Mouse (Mus musculus): ENCODE results near the gene Zc2hc1c. TPM values are rescaled to one million over a fixed set of nuclear protein-coding genes. Genes with fewer than 3 reads are reported as not detected.
A peak's percentile ranks its signal among the peaks of the same experiment; 100 is the strongest.

Zc2hc1c gene
- polyA plus RNA-seq, 2 experiments, result 0.75 to 1.5 TPM

- ATAC-seq (ENCODE audit: low FRiP score, low read depth) (no peak), DNase-seq (ENCODE audit: low spot score) (no peak)
- TF ChIP-seq POLR2A (IDR thresholded peaks at IDR 0.05; ENCODE audit: borderline replicate concordance, extremely low read depth, insufficient read depth, insufficient read length), result no peak
- H3K9me3 ChIP-seq (ENCODE audit: control insufficient read depth, low read length), result peaks cover 9% of the 10 kb centered on the region
- H3K4me2 ChIP-seq (replicated peaks; ENCODE audit: low read depth, low read length, severe bottlenecking), result no peak overlapping the region
- peaks cover 27% of the 10 kb centered on the region for H3K4me1 ChIP-seq (ENCODE audit: control insufficient read depth, insufficient read depth, low read length)
- H3K27me3 ChIP-seq (ENCODE audit: control insufficient read depth, insufficient read depth, low read length), result no peaks in the 10 kb centered on the region
- WGBS, result 53% methylated on average over 10 of the region's 10 CpGs
- peaks cover 29% of the 10 kb centered on the region for H3K36me3 ChIP-seq (ENCODE audit: control insufficient read depth, insufficient read depth, low read length)
- H3K9ac ChIP-seq (ENCODE audit: low read depth, low read length, severe bottlenecking), result no peak overlapping the region
- no peak overlapping the region for H3K4me3 ChIP-seq (replicated peaks; ENCODE audit: low read length)
- peak overlapping the region; percentile 9; the same call in 1 of the 2 replicates for H3K27ac ChIP-seq (replicated peaks; ENCODE audit: low read depth, low read length)
Measured at GRCm38 (mm10) chr12:85297345-85297997, 9.1 kb downstream of the Zc2hc1c start.

GRCm38 (mm10) chr12:85298127-85298834 lies 9.9 kb downstream of the Zc2hc1c start:
- WGBS, result 19% methylated on average over 11 of the region's 11 CpGs
- Histone ChIP-seq H3K4me3 (replicated peaks; ENCODE audit: low read length) (no peak overlapping the region), H3K4me1 (ENCODE audit: control insufficient read depth, insufficient read depth, low read length) (peaks cover 27% of the 10 kb centered on the region), H3K27ac (replicated peaks; ENCODE audit: low read depth, low read length) (peak overlapping the region; percentile 9; the same call in 1 of the 2 replicates), H3K9me3 (ENCODE audit: control insufficient read depth, low read length) (peaks cover 9% of the 10 kb centered on the region), H3K27me3 (ENCODE audit: control insufficient read depth, insufficient read depth, low read length) (no peaks in the 10 kb centered on the region), H3K36me3 (ENCODE audit: control insufficient read depth, insufficient read depth, low read length) (peaks cover 36% of the 10 kb centered on the region), H3K4me2 (replicated peaks; ENCODE audit: low read depth, low read length, severe bottlenecking) (no peak overlapping the region), H3K9ac (ENCODE audit: low read depth, low read length, severe bottlenecking) (no peak overlapping the region)
- no peak for DNase-seq (ENCODE audit: low spot score)
- 0 out of 2 replicates have a peak, but pooled peaks have one; percentile 16 for ATAC-seq (ENCODE audit: low FRiP score, low read depth)
- TF ChIP-seq POLR2A (IDR thresholded peaks at IDR 0.05; ENCODE audit: borderline replicate concordance, extremely low read depth, insufficient read depth, insufficient read length), result no peak

GRCm38 (mm10) chr12:85298835-85299180 lies 10.4 kb downstream of the Zc2hc1c start:
- H3K4me2 ChIP-seq (replicated peaks; ENCODE audit: low read depth, low read length, severe bottlenecking), result no peak overlapping the region
- no peak overlapping the region for H3K4me3 ChIP-seq (replicated peaks; ENCODE audit: low read length)
- no peak overlapping the region for H3K9ac ChIP-seq (ENCODE audit: low read depth, low read length, severe bottlenecking)
- peak overlapping the region; percentile 38; the same call in 1 of the 2 replicates for H3K27ac ChIP-seq (replicated peaks; ENCODE audit: low read depth, low read length)
- no peak for TF ChIP-seq POLR2A (IDR thresholded peaks at IDR 0.05; ENCODE audit: borderline replicate concordance, extremely low read depth, insufficient read depth, insufficient read length)
- DNase-seq (ENCODE audit: low spot score) (no peak), ATAC-seq (ENCODE audit: low FRiP score, low read depth) (no peak)
- H3K27me3 ChIP-seq (ENCODE audit: control insufficient read depth, insufficient read depth, low read length), result no peaks in the 10 kb centered on the region
- 46% methylated on average over 1 of the region's 1 CpGs for WGBS
- peaks cover 9% of the 10 kb centered on the region for H3K9me3 ChIP-seq (ENCODE audit: control insufficient read depth, low read length)
- peaks cover 41% of the 10 kb centered on the region for H3K36me3 ChIP-seq (ENCODE audit: control insufficient read depth, insufficient read depth, low read length)
- H3K4me1 ChIP-seq (ENCODE audit: control insufficient read depth, insufficient read depth, low read length), result peaks cover 27% of the 10 kb centered on the region

DNA sequence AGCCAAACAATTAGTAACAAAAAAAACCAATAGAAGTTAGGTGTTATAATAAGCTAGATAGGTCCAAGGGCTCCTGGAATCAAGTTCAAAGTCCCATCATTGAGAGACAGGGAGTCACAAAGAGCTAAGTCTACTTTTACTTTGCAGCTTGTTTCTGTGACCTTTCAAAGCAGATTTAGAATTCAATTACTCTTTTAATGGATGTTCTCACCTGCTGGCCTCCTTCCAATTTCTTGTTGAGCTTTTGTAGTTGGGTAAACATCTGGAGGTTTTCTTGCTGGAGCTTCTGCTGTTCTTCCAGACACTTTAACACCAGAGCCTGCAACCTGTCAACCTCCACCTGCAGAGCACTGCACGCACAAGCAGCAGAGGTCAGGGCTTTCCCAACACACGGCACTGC lies 14.9 kb downstream of the Zc2hc1c start:
- no peak overlapping the region for H3K4me2 ChIP-seq (replicated peaks; ENCODE audit: low read depth, low read length, severe bottlenecking)
- peaks cover 82% of the 10 kb centered on the region for H3K36me3 ChIP-seq (ENCODE audit: control insufficient read depth, insufficient read depth, low read length)
- no peaks in the 10 kb centered on the region for H3K27me3 ChIP-seq (ENCODE audit: control insufficient read depth, insufficient read depth, low read length)
- no peak for ATAC-seq (ENCODE audit: low FRiP score, low read depth)
- H3K9me3 ChIP-seq (ENCODE audit: control insufficient read depth, low read length), result no peaks in the 10 kb centered on the region
- no peak for TF ChIP-seq POLR2A (IDR thresholded peaks at IDR 0.05; ENCODE audit: borderline replicate concordance, extremely low read depth, insufficient read depth, insufficient read length)
- peaks cover 15% of the 10 kb centered on the region for H3K4me1 ChIP-seq (ENCODE audit: control insufficient read depth, insufficient read depth, low read length)
- DNase-seq (ENCODE audit: low spot score), result no peak
- H3K27ac ChIP-seq (replicated peaks; ENCODE audit: low read depth, low read length), result no peak overlapping the region
- 54% methylated on average over 2 of the region's 2 CpGs for WGBS
- H3K9ac ChIP-seq (ENCODE audit: low read depth, low read length, severe bottlenecking), result no peak overlapping the region
- H3K4me3 ChIP-seq (replicated peaks; ENCODE audit: low read length), result no peak overlapping the region

DNA sequence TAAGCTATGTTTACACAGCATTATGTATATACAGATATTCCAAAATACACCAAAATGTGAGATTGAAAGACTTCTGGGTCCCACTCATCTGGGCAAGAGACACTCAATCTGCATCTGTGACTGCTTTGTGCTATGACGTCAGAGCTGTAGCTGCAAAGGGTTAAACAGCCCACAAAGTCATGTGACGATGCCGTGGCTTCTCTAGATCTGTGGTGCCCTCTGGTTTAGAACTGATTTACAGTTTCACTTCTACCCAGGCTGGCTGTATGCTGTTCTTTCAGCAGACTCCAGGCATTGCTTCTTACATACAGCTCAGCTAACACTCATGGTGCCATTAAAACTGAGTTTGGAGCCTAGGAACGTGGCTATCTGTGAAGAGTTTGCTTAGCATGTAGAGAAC lies 16.3 kb downstream of the Zc2hc1c start:
- H3K9me3 ChIP-seq (ENCODE audit: control insufficient read depth, low read length), result no peaks in the 10 kb centered on the region
- ATAC-seq (ENCODE audit: low FRiP score, low read depth) (no peak), DNase-seq (ENCODE audit: low spot score) (no peak)
- H3K27ac ChIP-seq (replicated peaks; ENCODE audit: low read depth, low read length), result no peak overlapping the region
- no peak overlapping the region for H3K4me2 ChIP-seq (replicated peaks; ENCODE audit: low read depth, low read length, severe bottlenecking)
- WGBS, result 68% methylated on average over 4 of the region's 4 CpGs
- no peak overlapping the region for H3K4me3 ChIP-seq (replicated peaks; ENCODE audit: low read length)
- peaks cover 93% of the 10 kb centered on the region for H3K36me3 ChIP-seq (ENCODE audit: control insufficient read depth, insufficient read depth, low read length)
- no peak for TF ChIP-seq POLR2A (IDR thresholded peaks at IDR 0.05; ENCODE audit: borderline replicate concordance, extremely low read depth, insufficient read depth, insufficient read length)
- peaks cover 3% of the 10 kb centered on the region; the same call in 1 of the 2 replicates for H3K4me1 ChIP-seq (ENCODE audit: control insufficient read depth, insufficient read depth, low read length)
- no peaks in the 10 kb centered on the region for H3K27me3 ChIP-seq (ENCODE audit: control insufficient read depth, insufficient read depth, low read length)
- no peak overlapping the region for H3K9ac ChIP-seq (ENCODE audit: low read depth, low read length, severe bottlenecking)

Data from limb, embryonic 14.5 days (tissue).